Mouse (Mus musculus): ENCODE measurements at regions not wholly inside any gene's neighbourhood (a gene's known extent, or its start where the extent isn't known, plus 50 kb on each side); places are given as distances from the start of the nearest gene placed in this dataset.

DNA sequence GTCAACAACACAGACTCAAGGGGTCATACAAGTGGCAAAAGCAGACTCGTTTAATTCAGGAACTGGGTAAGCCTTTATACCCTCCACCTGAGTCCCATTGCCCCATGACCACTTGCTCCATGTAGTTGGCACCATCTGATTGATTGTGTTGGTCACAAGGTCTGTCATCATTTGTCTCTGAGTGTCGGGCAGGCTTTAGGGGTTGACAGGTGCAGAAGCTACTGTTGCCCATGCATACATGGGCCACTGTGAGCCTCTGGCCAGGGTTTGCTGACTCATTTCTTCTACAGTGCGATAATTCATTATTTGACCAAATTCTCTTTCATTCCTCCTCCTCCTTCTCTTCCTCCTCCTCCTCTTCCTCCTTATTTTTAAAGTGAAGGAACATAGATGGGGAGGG lies 113.0 kb upstream of the Hdac4 start:
- no peak for TF ChIP-seq CTCF (IDR thresholded peaks at IDR 0.05; ENCODE audit: control insufficient read depth, insufficient read depth, low read length)
- no peak for TF ChIP-seq POLR2A (IDR thresholded peaks at IDR 0.05; ENCODE audit: borderline replicate concordance, control insufficient read depth, low read depth, low read length)
